Mouse (Mus musculus) granulocyte monocyte progenitor cell, adult 5-6 weeks (primary cell): Measurements from ENCODE around the gene Aldh1b1. TPM values are rescaled to one million over a fixed set of nuclear protein-coding genes. Genes with fewer than 3 reads are reported as not detected.
A peak's percentile ranks its signal among the peaks of the same experiment; 100 is the strongest.

Source experiments
- ATAC-seq: replicated peaks from 2 replicates; pipeline ENCODE4 v1.8.0; 2016; ENCODE audit warnings: mild to moderate bottlenecking, moderate TSS enrichment, inconsistent platforms; ENCODE audit not compliant: poor library complexity, severe bottlenecking
- total RNA-seq, 2 experiments: library from RNA; stranded (forward) in 1 of 2; stranded (reverse) in 1 of 2; fragments of 200-712, 200-1000 nt in 1 of 2; fragments of >200 nt in 1 of 2; fragmentation: Nextera tagmentation in 1 of 2; gene quantifications; 2 replicates each; pipeline ENCODE4 v1.2.3; 2014 to 2017

Gene Aldh1b1
- total RNA-seq, 2 experiments from 2014 or later: 15.1 to 54.8 TPM

- ATAC-seq: peak; percentile 35; the same call in 1 of the 2 replicates
Observed at GRCm38 (mm10) chr4:45771619-45772018, 27.2 kb upstream of the Aldh1b1 start.

- ATAC-seq: no peak
Observed at GRCm38 (mm10) chr4:45783671-45784070, 15.2 kb upstream of the Aldh1b1 start.

- ATAC-seq: no peak
Observed at GRCm38 (mm10) chr4:45785959-45786358, 12.9 kb upstream of the Aldh1b1 start.

- no peak for ATAC-seq
Observed at GRCm38 (mm10) chr4:45786674-45787073, 12.1 kb upstream of the Aldh1b1 start.

- peak; percentile 63 for ATAC-seq
Observed at GRCm38 (mm10) chr4:45788446-45789081, 10.3 kb upstream of the Aldh1b1 start.

- ATAC-seq: peak; percentile 46
Observed at GRCm38 (mm10) chr4:45789263-45789958, 9.4 kb upstream of the Aldh1b1 start.

- ATAC-seq: no peak
Observed at GRCm38 (mm10) chr4:45790018-45790417, 8.8 kb upstream of the Aldh1b1 start.

GRCm38 (mm10) chr4:45795191-45795811, 3.5 kb upstream of the Aldh1b1 start:
- ATAC-seq: peak; percentile 58

- no peak for ATAC-seq
Observed at GRCm38 (mm10) chr4:45796760-45797159, 2.1 kb upstream of the Aldh1b1 start.

GRCm38 (mm10) chr4:45799956-45800537, 1.2 kb downstream of the Aldh1b1 start:
- ATAC-seq: no peak

GRCm38 (mm10) chr4:45802900-45803299, 4.1 kb downstream of the Aldh1b1 start:
- no peak for ATAC-seq

GRCm38 (mm10) chr4:45808034-45808433, 9.2 kb downstream of the Aldh1b1 start:
- no peak for ATAC-seq

- ATAC-seq: no peak
Observed at GRCm38 (mm10) chr4:45811250-45811649, 12.4 kb downstream of the Aldh1b1 start.

- peak; percentile 58 for ATAC-seq
Observed at GRCm38 (mm10) chr4:45815542-45815941, 16.7 kb downstream of the Aldh1b1 start.

- ATAC-seq: peak; percentile 28
Observed at GRCm38 (mm10) chr4:45818814-45819207, 20.0 kb downstream of the Aldh1b1 start.

GRCm38 (mm10) chr4:45819208-45819931, 20.5 kb downstream of the Aldh1b1 start:
- ATAC-seq: peak; percentile 57

GRCm38 (mm10) chr4:45820074-45820830, 21.4 kb downstream of the Aldh1b1 start:
- peak; percentile 48 for ATAC-seq

- no peak for ATAC-seq
Observed at GRCm38 (mm10) chr4:45821995-45822394, 23.2 kb downstream of the Aldh1b1 start.

GRCm38 (mm10) chr4:45822781-45823575, 24.2 kb downstream of the Aldh1b1 start:
- no peak for ATAC-seq
